Mouse (Mus musculus) frontal cortex, adult 2 months (tissue): Measurements from ENCODE around the gene Tbx5. TPM values are rescaled to one million over a fixed set of nuclear protein-coding genes. Genes with fewer than 3 reads are reported as not detected.

Experiments used
- polyA plus RNA-seq: library from polyadenylated mRNA; depleted of rRNA; stranded (reverse); fragments of >200 nt; gene quantifications from 2 replicates; pipeline ENCODE4 v1.2.3, GENCODE M21; 2012; rRNA removed

The Tbx5 gene
- polyA plus RNA-seq, 1 experiment, result not detected

Other genes with a start within 250 kb of the Tbx5 start
- gene Tbx3, start 162.0 kb upstream of the Tbx5 start, polyA plus RNA-seq, result 1.8 and 2.4 TPM in 2 replicates